Comparison of ENCODE assay signal across 9 mouse cellular contexts in the genomic region with DNA sequence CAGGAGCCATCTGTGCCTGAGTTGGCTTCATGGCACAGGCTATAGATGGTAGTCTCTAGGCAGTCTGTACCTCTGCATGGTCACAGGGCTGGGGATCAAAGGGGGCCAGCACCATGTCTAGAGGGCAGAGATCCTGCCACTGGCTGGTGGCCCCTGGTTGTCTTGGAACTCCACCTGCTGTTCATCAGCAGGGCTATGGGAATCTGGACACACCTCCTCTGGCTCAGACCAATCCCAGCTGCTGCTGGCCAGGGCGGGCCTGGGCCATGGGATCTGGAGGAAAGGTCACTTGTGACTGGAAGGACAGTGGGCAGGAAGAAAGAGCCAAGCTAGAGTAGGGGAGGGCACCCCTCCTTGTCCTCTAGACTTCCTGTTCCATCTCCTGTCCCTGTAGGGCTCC. TPM values are rescaled to one million over a fixed set of nuclear protein-coding genes. Genes with fewer than 3 reads are reported as not detected.
A peak's percentile ranks its signal among the peaks of the same experiment; 100 is the strongest.
DNase-seq lines count a peak whose midpoint lies in the region; ATAC-seq and TF ChIP-seq lines count a peak whose summit lies in the region.
"Had no signal": no experiment of that assay in that cellular context is flagged by ENCODE, and none has a peak within 500 bp of the region (broad histone marks: within the 10 kb centered on the region; RNA-seq: fewer than 3 reads in every experiment).

Slc25a34 (minus strand) TSS at position 156 of the 400 bp plus-strand sequence.

- no peak within 1 kb of the TSS for H3K4me3 ChIP-seq in kidney, embryonic 16.5 days (ENCODE audit: low read length)
- 0 out of 2 replicates have a peak within 1 kb of the TSS, but pooled peaks have one; percentile 3 for H3K4me3 ChIP-seq in olfactory bulb, adult 2 months (ENCODE audit: insufficient read depth, low read depth, low read length)

- H3K27me3 ChIP-seq in kidney, embryonic 16.5 days (ENCODE audit: insufficient read depth, low read length) = no peaks in the 10 kb centered on the region

- 24% methylated on average over 1 of the region's 1 CpGs for WGBS in kidney, embryonic 16.5 days
- 38% methylated on average over 1 of the region's 1 CpGs for WGBS in olfactory bulb, adult 2 months

- peaks cover 10% of the 10 kb centered on the region for H3K4me1 ChIP-seq in kidney, embryonic 16.5 days (ENCODE audit: insufficient read depth, low read length)
- H3K4me1 ChIP-seq in olfactory bulb, adult 2 months (ENCODE audit: control insufficient read depth, insufficient read depth, low read length) = peaks cover 10% of the 10 kb centered on the region; the same call in 1 of the 2 replicates

- no peaks in the 10 kb centered on the region for H3K9me3 ChIP-seq in kidney, embryonic 16.5 days (ENCODE audit: low read length)

- no peak for TF ChIP-seq CTCF in olfactory bulb, adult 2 months (IDR thresholded peaks at IDR 0.05; ENCODE audit: insufficient read depth, low read depth, low read length)

- peaks cover 23% of the 10 kb centered on the region for H3K36me3 ChIP-seq in kidney, embryonic 16.5 days (ENCODE audit: insufficient read depth, low read length)

- no peak for TF ChIP-seq POLR2A in olfactory bulb, adult 2 months (IDR thresholded peaks at IDR 0.05; ENCODE audit: insufficient read depth, low read depth, low read length)

- no peak within 1 kb of the TSS for H3K4me2 ChIP-seq in kidney, embryonic 16.5 days (replicated peaks; ENCODE audit: low read depth, low read length)

- H3K9ac ChIP-seq in kidney, embryonic 16.5 days (replicated peaks; ENCODE audit: low read length) = no peak within 1 kb of the TSS

- ATAC-seq in kidney, embryonic 16.5 days (ENCODE audit: low FRiP score, low TSS enrichment) = peak; percentile 74
- no peak for ATAC-seq in megakaryocyte, adult 5-6 weeks (ENCODE audit: poor library complexity, severe bottlenecking)
- ATAC-seq in megakaryocyte-erythroid progenitor cell, adult 5-6 weeks (replicated peaks; ENCODE audit: low FRiP score, low TSS enrichment, poor library complexity, severe bottlenecking) = no peak

- DNase-seq in cerebellum, postnatal 10 days = peak; percentile 47 to 59
- no peak for DNase-seq in cerebellum, adult 11 months
- DNase-seq in adrenal gland, adult 18-20 months (ENCODE audit: low spot score in 2 of 2) = peak; percentile 56 to 57
- DNase-seq in heart, adult 9 months (ENCODE audit: low spot score in 2 of 2) = peak; percentile 86 to 90

- peak within 1 kb of the TSS; percentile 55 for H3K27ac ChIP-seq in kidney, embryonic 16.5 days (ENCODE audit: low read length)
- no peak within 1 kb of the TSS for H3K27ac ChIP-seq in olfactory bulb, adult 2 months (ENCODE audit: insufficient read depth, low read depth, low read length)
- H3K27ac ChIP-seq: macrophage had no signal

RNA-seq across cellular contexts. Expression of gene Slc25a34, which starts in this region (rescaled TPM):
- total RNA-seq in adrenal gland, adult 18-20 months (2021) = 10 to 100 TPM in 1 of 2 experiments, 1 to 10 TPM in 1; 3.5 to 10.3 TPM
- 0.54 and 0.69 TPM in 2 replicates for polyA plus RNA-seq in kidney, embryonic 16.5 days (2015; fragmentation: Nextera tagmentation; extraction: Ambion mirVana)
- polyA plus RNA-seq in olfactory bulb, adult 2 months (2012; ENCODE audit: insufficient read depth, insufficient read length, low replicate concordance, missing spikeins) = not detected in 2 replicates
- total RNA-seq in megakaryocyte, adult 5-6 weeks (2015) = not detected in 2 replicates
- total RNA-seq in megakaryocyte, adult 5-6 weeks (2017) = not detected in 2 replicates
- not detected in 2 replicates for total RNA-seq in megakaryocyte-erythroid progenitor cell, adult 5-6 weeks (2014; fragmentation: Nextera tagmentation)
- total RNA-seq in megakaryocyte-erythroid progenitor cell, adult 5-6 weeks (2017) = 0.65 TPM in 1 of 2 replicates, not detected in the other

Comparison
In these comparisons a context has a peak if more than half of its experiments do, and no peak if none do; other contexts are left out.
1. Peak in ATAC-seq and H3K27ac ChIP-seq in kidney, embryonic 16.5 days; RNA of the gene not detected or under 1 TPM.